Mouse (Mus musculus): ENCODE data around the gene Maea. TPM values are rescaled to one million over a fixed set of nuclear protein-coding genes. Genes with fewer than 3 reads are reported as not detected.
A peak's percentile ranks its signal among the peaks of the same experiment; 100 is the strongest.

Maea gene
- total RNA-seq (2014; rRNA removed) (119 and 124 TPM in 2 replicates), polyA plus RNA-seq (2015; fragmentation: Nextera tagmentation; extraction: Ambion mirVana) (90.2 and 101 TPM in 2 replicates)

- WGBS: 2% methylated on average over 70 of the region's 71 CpGs
- ATAC-seq: peak; percentile 100
- H3K27me3 ChIP-seq (ENCODE audit: insufficient read depth, low read length): no peaks in the 10 kb centered on the region
- H3K4me2 ChIP-seq (ENCODE audit: low read depth): peak within 1 kb of the TSS; percentile 68
- H3K4me1 ChIP-seq (ENCODE audit: insufficient read depth): peaks cover 9% of the 10 kb centered on the region; the same call in 1 of the 2 replicates
- H3K27ac ChIP-seq (ENCODE audit: low read depth, low read length): peak within 1 kb of the TSS; percentile 87
- peak; percentile 98 for DNase-seq
- H3K4me3 ChIP-seq (ENCODE audit: low read depth, low read length): peak within 1 kb of the TSS; percentile 99
- no peaks in the 10 kb centered on the region for H3K36me3 ChIP-seq (ENCODE audit: insufficient read depth)
- no peaks in the 10 kb centered on the region for H3K9me3 ChIP-seq (ENCODE audit: low read length)
- no peak for TF ChIP-seq CTCF (IDR thresholded peaks at IDR 0.05; ENCODE audit: low read depth)
- H3K9ac ChIP-seq: peak within 1 kb of the TSS; percentile 90
These were observed at the start of gene Maea for GRCm38 (mm10) chr5:33335273-33335976. TSS of gene Maea (plus strand) at chr5:33335509.

GRCm38 (mm10) chr5:33293796-33294430, 41.4 kb upstream of the Maea start:
- WGBS: 57% methylated on average over 16 of the region's 16 CpGs
- no peak for TF ChIP-seq CTCF (IDR thresholded peaks at IDR 0.05; ENCODE audit: low read depth)
- DNase-seq (no peak), ATAC-seq (no peak)
- no peaks in the 10 kb centered on the region for H3K4me1 ChIP-seq (ENCODE audit: insufficient read depth)
- no peaks in the 10 kb centered on the region for H3K9me3 ChIP-seq (ENCODE audit: low read length)
- no peaks in the 10 kb centered on the region for H3K36me3 ChIP-seq (ENCODE audit: insufficient read depth)
- no peak overlapping the region for H3K4me2 ChIP-seq (ENCODE audit: low read depth)
- H3K9ac ChIP-seq: no peak overlapping the region
- H3K4me3 ChIP-seq (ENCODE audit: low read depth, low read length): no peak overlapping the region
- no peaks in the 10 kb centered on the region for H3K27me3 ChIP-seq (ENCODE audit: insufficient read depth, low read length)
- no peak overlapping the region for H3K27ac ChIP-seq (ENCODE audit: low read depth, low read length)

- TF ChIP-seq CTCF (IDR thresholded peaks at IDR 0.05; ENCODE audit: low read depth): peak; percentile 45
- ATAC-seq: no peak
- Histone ChIP-seq H3K9me3 (ENCODE audit: low read length) (no peaks in the 10 kb centered on the region), H3K4me2 (ENCODE audit: low read depth) (no peak overlapping the region), H3K4me1 (ENCODE audit: insufficient read depth) (no peaks in the 10 kb centered on the region), H3K36me3 (ENCODE audit: insufficient read depth) (no peaks in the 10 kb centered on the region), H3K27me3 (ENCODE audit: insufficient read depth, low read length) (no peaks in the 10 kb centered on the region), H3K27ac (ENCODE audit: low read depth, low read length) (no peak overlapping the region), H3K9ac (no peak overlapping the region), H3K4me3 (ENCODE audit: low read depth, low read length) (no peak overlapping the region)
- 72% methylated on average over 6 of the region's 6 CpGs for WGBS
- no peak for DNase-seq
These were observed 38.1 kb upstream of the Maea start for GRCm38 (mm10) chr5:33297164-33297563.

GRCm38 (mm10) chr5:33301801-33302200, 33.5 kb upstream of the Maea start:
- no peak for DNase-seq
- no peaks in the 10 kb centered on the region for H3K4me1 ChIP-seq (ENCODE audit: insufficient read depth)
- H3K9me3 ChIP-seq (ENCODE audit: low read length): no peaks in the 10 kb centered on the region
- no peak overlapping the region for H3K4me2 ChIP-seq (ENCODE audit: low read depth)
- 92% methylated on average over 2 of the region's 2 CpGs for WGBS
- H3K27me3 ChIP-seq (ENCODE audit: insufficient read depth, low read length): no peaks in the 10 kb centered on the region
- no peak overlapping the region for H3K9ac ChIP-seq
- TF ChIP-seq CTCF (IDR thresholded peaks at IDR 0.05; ENCODE audit: low read depth): no peak
- H3K4me3 ChIP-seq (ENCODE audit: low read depth, low read length): no peak overlapping the region
- no peak for ATAC-seq
- H3K36me3 ChIP-seq (ENCODE audit: insufficient read depth): no peaks in the 10 kb centered on the region
- no peak overlapping the region for H3K27ac ChIP-seq (ENCODE audit: low read depth, low read length)

GRCm38 (mm10) chr5:33310704-33311462, 24.4 kb upstream of the Maea start:
- ATAC-seq (no peak), DNase-seq (no peak)
- Histone ChIP-seq H3K36me3 (ENCODE audit: insufficient read depth) (no peaks in the 10 kb centered on the region), H3K9ac (no peak overlapping the region), H3K4me3 (ENCODE audit: low read depth, low read length) (no peak overlapping the region), H3K27ac (ENCODE audit: low read depth, low read length) (no peak overlapping the region), H3K4me2 (ENCODE audit: low read depth) (no peak overlapping the region), H3K27me3 (ENCODE audit: insufficient read depth, low read length) (no peaks in the 10 kb centered on the region), H3K4me1 (ENCODE audit: insufficient read depth) (no peaks in the 10 kb centered on the region), H3K9me3 (ENCODE audit: low read length) (no peaks in the 10 kb centered on the region)
- 53% methylated on average over 3 of the region's 3 CpGs for WGBS
- TF ChIP-seq CTCF (IDR thresholded peaks at IDR 0.05; ENCODE audit: low read depth): no peak

GRCm38 (mm10) chr5:33312192-33312591, 23.1 kb upstream of the Maea start:
- Histone ChIP-seq H3K9me3 (ENCODE audit: low read length) (no peaks in the 10 kb centered on the region), H3K27me3 (ENCODE audit: insufficient read depth, low read length) (no peaks in the 10 kb centered on the region), H3K27ac (ENCODE audit: low read depth, low read length) (no peak overlapping the region), H3K36me3 (ENCODE audit: insufficient read depth) (no peaks in the 10 kb centered on the region), H3K4me3 (ENCODE audit: low read depth, low read length) (no peak overlapping the region), H3K9ac (no peak overlapping the region), H3K4me1 (ENCODE audit: insufficient read depth) (no peaks in the 10 kb centered on the region), H3K4me2 (ENCODE audit: low read depth) (no peak overlapping the region)
- WGBS: 78% methylated on average over 7 of the region's 7 CpGs
- no peak for DNase-seq
- no peak for ATAC-seq
- TF ChIP-seq CTCF (IDR thresholded peaks at IDR 0.05; ENCODE audit: low read depth): no peak

GRCm38 (mm10) chr5:33324491-33324890, 10.8 kb upstream of the Maea start:
- no peak for ATAC-seq
- H3K9me3 ChIP-seq (ENCODE audit: low read length): no peaks in the 10 kb centered on the region
- H3K27me3 ChIP-seq (ENCODE audit: insufficient read depth, low read length): no peaks in the 10 kb centered on the region
- H3K4me1 ChIP-seq (ENCODE audit: insufficient read depth): no peaks in the 10 kb centered on the region
- H3K4me3 ChIP-seq (ENCODE audit: low read depth, low read length): no peak overlapping the region
- H3K36me3 ChIP-seq (ENCODE audit: insufficient read depth): no peaks in the 10 kb centered on the region
- DNase-seq: no peak
- no peak overlapping the region for H3K27ac ChIP-seq (ENCODE audit: low read depth, low read length)
- no peak for TF ChIP-seq CTCF (IDR thresholded peaks at IDR 0.05; ENCODE audit: low read depth)
- H3K9ac ChIP-seq: no peak overlapping the region
- no peak overlapping the region for H3K4me2 ChIP-seq (ENCODE audit: low read depth)
- 40% methylated on average over 2 of the region's 2 CpGs for WGBS

All from forebrain, postnatal 0 days (tissue).